Mouse (Mus musculus): ENCODE measurements around the gene A4galt.
"Not testable (repeated sequence)": the region's sequence is repeated elsewhere in the genome, so short reads cannot be mapped to it uniquely, and the experiment has no call there.

DNA sequence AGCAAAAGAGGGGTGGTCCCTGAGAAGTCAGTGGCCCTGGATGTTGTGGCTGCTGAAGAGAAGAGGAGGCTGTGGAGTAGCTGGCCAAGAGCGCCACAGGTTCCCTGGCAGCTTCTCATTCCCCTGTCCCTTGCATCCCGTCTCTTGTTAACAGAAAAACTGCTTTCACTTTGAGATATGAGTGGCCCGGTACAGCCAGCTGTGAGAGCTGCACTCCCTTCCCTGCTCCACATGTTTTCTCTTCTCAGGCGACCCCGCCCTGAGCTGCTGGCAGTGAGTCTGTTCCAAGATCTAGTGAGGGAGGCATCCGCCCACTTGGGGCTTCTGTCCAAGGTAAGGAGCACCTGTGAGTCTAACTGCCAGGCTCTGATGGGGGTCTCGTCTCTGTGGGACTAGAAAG is 16.9 kb upstream of the A4galt start:
- not testable (repeated sequence) for TF ChIP-seq CTCF (conservative IDR thresholded peaks at IDR 0.05 in 1 of 2, IDR thresholded peaks at IDR 0.05 in 1 of 2; ENCODE audit: low read depth in 2 of 2, low read length in 2 of 2); BHLHE40 (IDR thresholded peaks at IDR 0.05; ENCODE audit: low read depth, low read length); MAZ (IDR thresholded peaks at IDR 0.05; ENCODE audit: low read depth, low read length); POLR2A (IDR thresholded peaks at IDR 0.05; ENCODE audit: low read depth, low read length); POLR2AphosphoS2 (IDR thresholded peaks at IDR 0.05; ENCODE audit: low read depth, low read length); TCF12 (IDR thresholded peaks at IDR 0.05; ENCODE audit: low read depth, low read length); GABPA (IDR thresholded peaks at IDR 0.05; ENCODE audit: insufficient replicate concordance, low read depth, low read length); USF1 (IDR thresholded peaks at IDR 0.05; ENCODE audit: low read depth, low read length); KAT2A (IDR thresholded peaks at IDR 0.05; ENCODE audit: insufficient replicate concordance, low read length); ETS1 (conservative IDR thresholded peaks at IDR 0.05; ENCODE audit: low read depth, low read length); CHD2 (IDR thresholded peaks at IDR 0.05; ENCODE audit: low read length); MYC (IDR thresholded peaks at IDR 0.05; ENCODE audit: low read depth, low read length)

All from CH12.LX (cell line).